Mouse (Mus musculus): ENCODE results near the gene Itga11. TPM values are rescaled to one million over a fixed set of nuclear protein-coding genes. Genes with fewer than 3 reads are reported as not detected.

Gene Itga11
- polyA plus RNA-seq, 1 experiment from 2014 or later: 0.08 TPM

- ATAC-seq (ENCODE audit: low read depth): no peak
- H3K27ac ChIP-seq: peak overlapping the region; percentile 93
- H3K9ac ChIP-seq: peak overlapping the region; percentile 97
- H3K4me1 ChIP-seq (replicated peaks): peaks cover 55% of the 10 kb centered on the region
- H3K4me3 ChIP-seq (replicated peaks): peak overlapping the region; percentile 87
- no peaks in the 10 kb centered on the region for H3K27me3 ChIP-seq
- WGBS (ENCODE audit: insufficient replicate concordance): 11% methylated on average over 8 of the region's 8 CpGs
- H3K4me2 ChIP-seq: peak overlapping the region; percentile 92
- no peaks in the 10 kb centered on the region for H3K9me3 ChIP-seq (replicated peaks)
- H3K36me3 ChIP-seq: 0 out of 2 replicates have a peak, but pooled peaks cover 10% of the 10 kb centered on the region
- no peak for DNase-seq
Observed at GRCm38 (mm10) chr9:62810095-62810494, 132.5 kb downstream of the Itga11 start.

GRCm38 (mm10) chr9:62810543-62811515, 133.2 kb downstream of the Itga11 start:
- Histone ChIP-seq H3K27ac (peak overlapping the region; percentile 93), H3K27me3 (no peaks in the 10 kb centered on the region), H3K9ac (peak overlapping the region; percentile 97), H3K4me1 (replicated peaks) (peaks cover 50% of the 10 kb centered on the region), H3K9me3 (replicated peaks) (no peaks in the 10 kb centered on the region), H3K4me3 (replicated peaks) (peak overlapping the region; percentile 87), H3K36me3 (0 out of 2 replicates have a peak, but pooled peaks cover 7% of the 10 kb centered on the region), H3K4me2 (peak overlapping the region; percentile 92)
- DNase-seq (peak; percentile 63), ATAC-seq (ENCODE audit: low read depth) (peak; percentile 73)
- under 1% methylated on average over 58 of the region's 58 CpGs for WGBS (ENCODE audit: insufficient replicate concordance)

- Histone ChIP-seq H3K27ac (peak within 1 kb of the TSS; percentile 93), H3K4me1 (replicated peaks) (peaks cover 50% of the 10 kb centered on the region), H3K4me2 (peak within 1 kb of the TSS; percentile 92), H3K36me3 (0 out of 2 replicates have a peak, but pooled peaks cover 5% of the 10 kb centered on the region), H3K9ac (peak within 1 kb of the TSS; percentile 97), H3K4me3 (replicated peaks) (peak within 1 kb of the TSS; percentile 87), H3K27me3 (no peaks in the 10 kb centered on the region), H3K9me3 (replicated peaks) (no peaks in the 10 kb centered on the region)
- under 1% methylated on average over 65 of the region's 68 CpGs for WGBS (ENCODE audit: insufficient replicate concordance)
- DNase-seq (peak; percentile 82), ATAC-seq (ENCODE audit: low read depth) (peak; percentile 82)
Observed at GRCm38 (mm10) chr9:62811516-62812121, 134.0 kb downstream of the Itga11 start, which contains the start of gene Fem1b. Gene Fem1b, minus strand, starts transcription at chr9:62811934.

- Histone ChIP-seq H3K27me3 (no peaks in the 10 kb centered on the region), H3K9me3 (replicated peaks) (no peaks in the 10 kb centered on the region), H3K4me1 (replicated peaks) (peaks cover 43% of the 10 kb centered on the region), H3K27ac (peak overlapping the region; percentile 93), H3K4me3 (replicated peaks) (peak overlapping the region; percentile 87), H3K4me2 (peak overlapping the region; percentile 92), H3K36me3 (0 out of 2 replicates have a peak, but pooled peaks cover 5% of the 10 kb centered on the region), H3K9ac (peak overlapping the region; percentile 97)
- ATAC-seq (ENCODE audit: low read depth): no peak
- WGBS (ENCODE audit: insufficient replicate concordance): 25% methylated on average over 14 of the region's 14 CpGs
- DNase-seq: no peak
Observed at GRCm38 (mm10) chr9:62812216-62813049, 134.8 kb downstream of the Itga11 start.

GRCm38 (mm10) chr9:62814751-62815150, 137.1 kb downstream of the Itga11 start:
- WGBS (ENCODE audit: insufficient replicate concordance): 61% methylated on average over 2 of the region's 2 CpGs
- H3K27ac ChIP-seq: peak overlapping the region; percentile 76

GRCm38 (mm10) chr9:62816323-62817098, 138.9 kb downstream of the Itga11 start:
- no peak overlapping the region for H3K4me2 ChIP-seq
- no peak overlapping the region for H3K27ac ChIP-seq
- DNase-seq (no peak), ATAC-seq (ENCODE audit: low read depth) (no peak)
- peaks cover 25% of the 10 kb centered on the region for H3K4me1 ChIP-seq (replicated peaks)
- no peak overlapping the region for H3K4me3 ChIP-seq (replicated peaks)
- H3K36me3 ChIP-seq: no peaks in the 10 kb centered on the region
- WGBS (ENCODE audit: insufficient replicate concordance): 61% methylated on average over 9 of the region's 9 CpGs
- no peaks in the 10 kb centered on the region for H3K27me3 ChIP-seq
- no peak overlapping the region for H3K9ac ChIP-seq
- no peaks in the 10 kb centered on the region for H3K9me3 ChIP-seq (replicated peaks)

More at GRCm38 (mm10) chr9:62814751-62815150, 137.1 kb downstream of the Itga11 start:
- Histone ChIP-seq H3K4me2 (no peak overlapping the region), H3K27me3 (no peaks in the 10 kb centered on the region), H3K4me1 (replicated peaks) (peaks cover 31% of the 10 kb centered on the region), H3K4me3 (replicated peaks) (no peak overlapping the region), H3K9me3 (replicated peaks) (no peaks in the 10 kb centered on the region), H3K9ac (no peak overlapping the region), H3K36me3 (no peaks in the 10 kb centered on the region)
- DNase-seq (no peak), ATAC-seq (ENCODE audit: low read depth) (no peak)

GRCm38 (mm10) chr9:62817099-62817571, 139.5 kb downstream of the Itga11 start:
- H3K9me3 ChIP-seq (replicated peaks): no peaks in the 10 kb centered on the region
- H3K4me2 ChIP-seq: no peak overlapping the region
- H3K4me3 ChIP-seq (replicated peaks): no peak overlapping the region
- H3K27me3 ChIP-seq: no peaks in the 10 kb centered on the region
- H3K9ac ChIP-seq: no peak overlapping the region
- peaks cover 22% of the 10 kb centered on the region for H3K4me1 ChIP-seq (replicated peaks)
- ATAC-seq (ENCODE audit: low read depth) (no peak), DNase-seq (no peak)
- no peak overlapping the region for H3K27ac ChIP-seq
- H3K36me3 ChIP-seq: no peaks in the 10 kb centered on the region
- 45% methylated on average over 12 of the region's 12 CpGs for WGBS (ENCODE audit: insufficient replicate concordance)

- 62% methylated on average over 4 of the region's 4 CpGs for WGBS (ENCODE audit: insufficient replicate concordance)
- Histone ChIP-seq H3K9me3 (replicated peaks) (no peaks in the 10 kb centered on the region), H3K9ac (0 out of 2 replicates have a peak overlapping the region, but pooled peaks have one; percentile 17), H3K4me1 (replicated peaks) (peaks cover 14% of the 10 kb centered on the region), H3K4me2 (no peak overlapping the region), H3K27me3 (no peaks in the 10 kb centered on the region), H3K4me3 (replicated peaks) (no peak overlapping the region), H3K36me3 (no peaks in the 10 kb centered on the region), H3K27ac (no peak overlapping the region)
- ATAC-seq (ENCODE audit: low read depth): no peak
- no peak for DNase-seq
Observed at GRCm38 (mm10) chr9:62817828-62818614, 140.4 kb downstream of the Itga11 start.

GRCm38 (mm10) chr9:62819494-62819893, 141.9 kb downstream of the Itga11 start:
- Histone ChIP-seq H3K36me3 (no peaks in the 10 kb centered on the region), H3K4me3 (replicated peaks) (no peak overlapping the region), H3K9ac (no peak overlapping the region), H3K27ac (no peak overlapping the region), H3K4me1 (replicated peaks) (peaks cover 8% of the 10 kb centered on the region; the same call in 1 of the 2 replicates), H3K4me2 (no peak overlapping the region), H3K9me3 (replicated peaks) (no peaks in the 10 kb centered on the region), H3K27me3 (no peaks in the 10 kb centered on the region)
- 49% methylated on average over 3 of the region's 3 CpGs for WGBS (ENCODE audit: insufficient replicate concordance)
- no peak for ATAC-seq (ENCODE audit: low read depth)
- DNase-seq: no peak

Data from liver, embryonic 13.5 days (tissue).